8 mouse cellular contexts compared by ENCODE assay signal in genomic region chr9:70503015-70503603, GRCm38 (mm10). TPM values are rescaled to one million over a fixed set of nuclear protein-coding genes. Genes with fewer than 3 reads are reported as not detected.
A peak's percentile ranks its signal among the peaks of the same experiment; 100 is the strongest.
DNase-seq lines count a peak whose midpoint lies in the region; ATAC-seq and TF ChIP-seq lines count a peak whose summit lies in the region.

No protein-coding gene starts in this region.

- peak overlapping the region; percentile 95 for H3K4me3 ChIP-seq in forebrain, embryonic 13.5 days
- peak overlapping the region; percentile 99 for H3K4me3 ChIP-seq in limb, embryonic 10.5 days

- H3K27me3 ChIP-seq in forebrain, embryonic 13.5 days: no peaks in the 10 kb centered on the region
- no peaks in the 10 kb centered on the region for H3K27me3 ChIP-seq in limb, embryonic 10.5 days (ENCODE audit: low read depth, poor library complexity, severe bottlenecking)

- H3K36me3 ChIP-seq in forebrain, embryonic 13.5 days (ENCODE audit: poor library complexity, severe bottlenecking): peaks cover 4% of the 10 kb centered on the region; the same call in 1 of the 2 replicates
- H3K36me3 ChIP-seq in limb, embryonic 10.5 days: peaks cover 30% of the 10 kb centered on the region

- TF ChIP-seq CTCF in brain, embryonic 14.5 days (IDR thresholded peaks at IDR 0.05; ENCODE audit: borderline replicate concordance, extremely low read depth, insufficient read depth, insufficient read length): no peak

- 0% methylated on average over 35 of the region's 70 CpGs for WGBS in forebrain, embryonic 13.5 days
- under 1% methylated on average over 54 of the region's 70 CpGs for WGBS in limb, embryonic 10.5 days

- H3K4me2 ChIP-seq in forebrain, embryonic 13.5 days: peak overlapping the region; percentile 71

- H3K9ac ChIP-seq in forebrain, embryonic 13.5 days: peak overlapping the region; percentile 97

- peak; percentile 92 for ATAC-seq in forebrain, embryonic 13.5 days
- ATAC-seq in hematopoietic stem cell, adult 5-6 weeks (replicated peaks in 1 of 2; ENCODE audit: insufficient read depth in 1 of 2, low FRiP score in 2 of 2, low TSS enrichment in 1 of 2, low read depth in 1 of 2, poor library complexity in 2 of 2, severe bottlenecking in 2 of 2): peak; percentile 24 to 57; a peak in 2 of 4 replicates
- ATAC-seq in megakaryocyte-erythroid progenitor cell, adult 5-6 weeks (replicated peaks; ENCODE audit: low FRiP score, low TSS enrichment, poor library complexity, severe bottlenecking): peak; percentile 67

- peak; percentile 37 for DNase-seq in gastrocnemius, adult 18-20 months (ENCODE audit: low spot score)
- DNase-seq in gastrocnemius, adult 8-10 months (ENCODE audit: low spot score in 2 of 2): no peak
- no peak for DNase-seq in brain, embryonic 14.5 days (ENCODE audit: low read depth)
- DNase-seq in limb, embryonic 10.5 days (ENCODE audit: low spot score): peak; percentile 80
- peak; percentile 43 for DNase-seq in spleen, adult 12 weeks (ENCODE audit: low spot score)

- no peaks in the 10 kb centered on the region for H3K9me3 ChIP-seq in forebrain, embryonic 13.5 days (replicated peaks)
- no peaks in the 10 kb centered on the region for H3K9me3 ChIP-seq in limb, embryonic 10.5 days (replicated peaks)

- peak overlapping the region; percentile 98 for H3K27ac ChIP-seq in forebrain, embryonic 13.5 days
- peak overlapping the region; percentile 100 for H3K27ac ChIP-seq in limb, embryonic 10.5 days

- H3K4me1 ChIP-seq in forebrain, embryonic 13.5 days: peaks cover 18% of the 10 kb centered on the region
- peaks cover 9% of the 10 kb centered on the region for H3K4me1 ChIP-seq in limb, embryonic 10.5 days

- TF ChIP-seq POLR2A in brain, embryonic 14.5 days (IDR thresholded peaks at IDR 0.05; ENCODE audit: borderline replicate concordance, extremely low read depth, insufficient read depth, insufficient read length, poor library complexity, severe bottlenecking): 0 out of 2 replicates have a peak, but pooled peaks have one; percentile 27

RNA-seq across cellular contexts. Expression of gene Rnf111, which starts 0.4 kb away (rescaled TPM):
- total RNA-seq in gastrocnemius, adult 18-20 months (2021): 10 to 100 TPM; 12.0 to 13.4 TPM
- total RNA-seq in gastrocnemius, adult 8-10 months (2022): 10 to 100 TPM in 3 of 4 experiments, 1 to 10 TPM in 1; 9.9 to 13.2 (median 11.0) TPM
- polyA plus RNA-seq in brain, embryonic 14.5 days (2012; rRNA removed): 55.2 and 57.9 TPM in 2 replicates
- 35.1 and 35.7 TPM in 2 replicates for polyA plus RNA-seq in forebrain, embryonic 13.5 days (2015; fragmentation: Nextera tagmentation; extraction: Ambion mirVana)
- total RNA-seq in hematopoietic stem cell, adult 5-6 weeks (2017): 34.8 and 43.2 TPM in 2 replicates
- 27.5 and 29.9 TPM in 2 replicates for polyA plus RNA-seq in limb, embryonic 10.5 days (2016; fragmentation: Nextera tagmentation; extraction: Ambion mirVana)
- total RNA-seq in megakaryocyte-erythroid progenitor cell, adult 5-6 weeks (2014; fragmentation: Nextera tagmentation): 42.6 and 43.9 TPM in 2 replicates
- 17.6 and 26.4 TPM in 2 replicates for total RNA-seq in megakaryocyte-erythroid progenitor cell, adult 5-6 weeks (2017)

RNA-seq across cellular contexts. Expression of gene Sltm, which starts 39.4 kb away (rescaled TPM):
- 10 to 100 TPM; 16.8 to 19.0 TPM for total RNA-seq in gastrocnemius, adult 18-20 months (2021)
- total RNA-seq in gastrocnemius, adult 8-10 months (2022): 10 to 100 TPM; 11.6 to 16.1 (median 14.6) TPM
- 45.4 and 58.8 TPM in 2 replicates for polyA plus RNA-seq in brain, embryonic 14.5 days (2012; rRNA removed)
- 72.7 and 73.5 TPM in 2 replicates for polyA plus RNA-seq in forebrain, embryonic 13.5 days (2015; fragmentation: Nextera tagmentation; extraction: Ambion mirVana)
- total RNA-seq in hematopoietic stem cell, adult 5-6 weeks (2017): 127 and 133 TPM in 2 replicates
- polyA plus RNA-seq in limb, embryonic 10.5 days (2016; fragmentation: Nextera tagmentation; extraction: Ambion mirVana): 55.1 and 61.0 TPM in 2 replicates
- total RNA-seq in megakaryocyte-erythroid progenitor cell, adult 5-6 weeks (2014; fragmentation: Nextera tagmentation): 95.7 and 102 TPM in 2 replicates
- total RNA-seq in megakaryocyte-erythroid progenitor cell, adult 5-6 weeks (2017): 122 and 145 TPM in 2 replicates

Comparison
In these comparisons a context has a peak if more than half of its experiments do, and no peak if none do; other contexts are left out.
1. DNase-seq: peak in gastrocnemius, adult 18-20 months (single experiment), limb, embryonic 10.5 days (single experiment) and spleen, adult 12 weeks (single experiment); none in gastrocnemius, adult 8-10 months (0 of 2) and brain, embryonic 14.5 days (single experiment).
2. ATAC-seq: peak in every context shown above with its lines; median percentile 92 in forebrain, embryonic 13.5 days; 67 in megakaryocyte-erythroid progenitor cell, adult 5-6 weeks; 40 in hematopoietic stem cell, adult 5-6 weeks.